Mouse (Mus musculus): ENCODE data around the gene Pam. TPM values are rescaled to one million over a fixed set of nuclear protein-coding genes. Genes with fewer than 3 reads are reported as not detected.
A peak's percentile ranks its signal among the peaks of the same experiment; 100 is the strongest.

Pam gene
- 21.8 and 34.0 TPM in 2 replicates for polyA plus RNA-seq (2016; fragmentation: Nextera tagmentation; extraction: Ambion mirVana)

DNA sequence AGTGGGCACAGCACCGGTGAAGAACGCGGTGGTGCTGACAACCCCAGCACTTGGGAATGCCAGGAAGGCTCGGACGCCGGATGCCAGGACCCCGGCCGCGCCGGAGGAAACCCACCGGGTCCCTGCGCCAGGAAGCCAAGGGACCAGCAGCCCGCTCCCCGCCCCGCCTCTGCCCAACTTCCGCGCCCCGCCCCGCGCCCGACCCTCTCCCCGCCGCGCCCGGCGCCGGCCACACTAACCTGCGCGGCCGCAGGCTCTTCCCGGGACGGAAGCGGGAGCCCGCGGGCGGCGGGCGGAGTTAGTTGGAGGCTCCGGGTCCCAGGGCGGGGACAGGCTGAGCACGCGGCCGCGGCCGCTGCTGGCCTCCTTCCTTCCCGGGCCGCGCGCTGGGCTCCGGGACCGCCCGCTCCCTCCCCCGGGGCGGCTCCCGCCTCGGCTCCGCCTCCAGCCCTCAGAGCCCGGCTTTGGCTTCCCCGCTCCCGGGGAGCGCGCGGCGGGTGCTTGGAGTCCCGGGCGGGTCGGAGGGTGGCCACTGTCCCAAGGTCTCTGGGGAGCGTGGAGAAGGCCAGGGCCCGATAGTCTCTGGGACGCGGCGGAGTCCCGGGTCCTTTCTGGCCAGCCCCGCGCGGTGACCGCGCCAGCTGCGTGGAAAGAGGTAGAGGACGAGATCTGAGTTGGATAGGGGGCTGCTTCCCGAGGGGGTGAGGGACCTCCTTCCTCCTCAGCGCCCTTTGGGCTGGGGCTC is at the start of gene Pam:
TSS of gene Pam (minus strand) at position 401 of the 745 bp plus-strand sequence.
- peak; percentile 91 for ATAC-seq (ENCODE audit: low FRiP score, low read depth)
- Histone ChIP-seq H3K4me2 (replicated peaks) (peak within 1 kb of the TSS; percentile 80), H3K27me3 (replicated peaks) (no peaks in the 10 kb centered on the region), H3K4me1 (peaks cover 3% of the 10 kb centered on the region), H3K9me3 (no peaks in the 10 kb centered on the region), H3K36me3 (no peaks in the 10 kb centered on the region), H3K4me3 (peak within 1 kb of the TSS; percentile 83), H3K9ac (peak within 1 kb of the TSS; percentile 77), H3K27ac (peak within 1 kb of the TSS; percentile 53; the same call in 1 of the 2 replicates)
- WGBS, result under 1% methylated on average over 53 of the region's 82 CpGs

DNA sequence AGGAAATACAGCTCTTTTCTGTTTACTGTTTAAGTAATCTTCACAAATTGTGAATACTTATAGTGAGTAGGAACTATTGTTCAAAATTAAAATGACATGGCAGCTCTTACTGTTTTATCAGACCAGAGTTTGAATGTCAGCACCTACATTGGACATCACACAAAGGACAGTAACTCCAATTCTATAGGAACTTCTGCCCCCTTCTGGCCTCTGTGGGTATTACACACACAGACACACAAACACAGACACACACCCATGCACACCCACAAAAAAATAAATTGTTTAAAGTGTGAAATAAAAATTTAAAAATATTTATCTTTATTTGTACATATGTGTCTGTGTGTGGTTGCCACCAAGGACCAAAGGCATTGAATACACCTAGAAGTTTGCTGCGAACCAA is 49.4 kb upstream of the Pam start:
- no peak overlapping the region for H3K27ac ChIP-seq
- H3K9ac ChIP-seq, result no peak overlapping the region
- no peak overlapping the region for H3K4me2 ChIP-seq (replicated peaks)
- no peaks in the 10 kb centered on the region for H3K4me1 ChIP-seq
- H3K4me3 ChIP-seq, result no peak overlapping the region
- H3K36me3 ChIP-seq, result no peaks in the 10 kb centered on the region
- WGBS, result 98% methylated on average over 1 of the region's 1 CpGs
- no peaks in the 10 kb centered on the region for H3K9me3 ChIP-seq
- H3K27me3 ChIP-seq (replicated peaks), result no peaks in the 10 kb centered on the region
- ATAC-seq (ENCODE audit: low FRiP score, low read depth), result no peak

DNA sequence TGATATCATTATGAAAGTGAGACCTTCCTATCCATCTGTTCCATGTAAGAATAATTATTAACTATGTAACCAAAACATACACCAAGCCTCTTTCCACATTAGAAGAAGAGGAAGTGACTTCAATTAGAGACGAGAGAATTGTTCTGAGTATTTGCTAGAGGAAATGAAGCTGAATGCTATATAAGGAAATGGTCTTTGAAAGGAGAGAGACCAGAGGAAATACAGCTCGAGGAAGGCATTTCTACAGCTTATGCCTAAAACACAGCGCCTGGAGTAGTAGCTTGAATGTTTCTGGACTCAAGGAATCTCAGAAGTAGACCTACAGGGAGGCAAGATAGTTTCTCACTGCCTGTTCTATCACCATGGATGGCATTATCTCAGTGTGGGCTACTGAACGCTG is 35.8 kb upstream of the Pam start:
- Histone ChIP-seq H3K9ac (no peak overlapping the region), H3K9me3 (no peaks in the 10 kb centered on the region), H3K4me3 (no peak overlapping the region), H3K27ac (no peak overlapping the region), H3K27me3 (replicated peaks) (no peaks in the 10 kb centered on the region), H3K4me1 (no peaks in the 10 kb centered on the region), H3K4me2 (replicated peaks) (no peak overlapping the region), H3K36me3 (no peaks in the 10 kb centered on the region)
- 79% methylated on average over 4 of the region's 4 CpGs for WGBS
- ATAC-seq (ENCODE audit: low FRiP score, low read depth), result no peak

DNA sequence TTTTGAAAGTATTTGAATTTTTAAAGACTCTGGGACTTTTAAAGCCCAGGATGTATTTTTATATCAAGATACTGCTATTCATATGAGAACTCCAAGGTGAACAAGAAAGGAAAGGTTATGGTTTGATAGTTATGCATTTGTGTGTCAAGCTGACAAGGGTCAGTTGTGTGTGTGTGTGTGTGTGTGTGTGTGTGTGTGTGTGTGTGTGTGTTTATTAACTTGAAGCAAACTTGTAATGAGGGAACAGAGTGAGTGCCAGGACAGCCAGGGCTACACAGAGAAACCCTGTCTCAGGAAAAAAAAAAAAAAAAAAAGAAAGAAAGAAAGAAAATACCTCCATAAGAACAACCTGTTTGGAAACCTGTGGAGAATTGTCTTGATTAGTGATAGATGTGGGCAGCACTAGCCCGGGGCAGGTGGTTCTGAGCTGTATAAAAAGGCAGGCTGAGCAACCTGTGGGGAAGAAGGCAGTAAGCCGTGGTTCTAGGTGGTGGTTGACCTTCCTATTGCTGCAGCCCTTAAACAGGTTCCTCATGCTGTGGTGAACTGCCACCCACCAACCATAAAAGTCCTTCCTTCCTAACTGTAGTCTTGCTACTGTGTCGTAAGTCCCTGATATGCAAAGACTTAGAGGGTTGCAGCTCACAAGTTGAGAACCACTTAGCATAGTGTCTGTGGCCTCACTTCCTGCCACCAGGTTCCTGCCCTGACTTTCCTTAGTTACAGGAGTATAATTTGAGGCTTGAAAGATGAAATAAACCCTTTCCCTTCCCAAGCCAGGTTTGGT is 34.3 kb upstream of the Pam start:
- 90% methylated on average over 3 of the region's 3 CpGs for WGBS

DNA sequence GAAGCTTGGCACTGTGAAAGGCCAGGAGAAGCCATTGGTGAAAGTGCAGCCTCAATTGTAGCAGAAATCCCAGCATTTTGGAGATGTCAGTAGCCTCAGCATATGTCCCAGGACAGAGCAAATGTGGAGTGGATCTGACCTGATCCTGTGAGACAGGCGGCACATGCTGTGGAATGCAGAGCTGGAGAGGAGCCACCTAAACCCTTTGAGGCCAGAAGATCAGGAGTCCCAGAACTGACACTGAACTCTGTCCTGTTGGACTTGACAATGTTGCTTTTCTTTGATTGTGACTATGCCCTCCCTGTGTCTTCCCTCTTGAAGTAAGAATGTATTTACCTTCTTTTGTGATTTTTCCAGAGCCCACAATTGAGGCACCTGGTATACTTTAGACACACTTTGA is 33.7 kb upstream of the Pam start:
- no peak overlapping the region for H3K4me3 ChIP-seq
- no peaks in the 10 kb centered on the region for H3K27me3 ChIP-seq (replicated peaks)
- H3K27ac ChIP-seq, result no peak overlapping the region
- no peaks in the 10 kb centered on the region for H3K4me1 ChIP-seq
- H3K36me3 ChIP-seq, result no peaks in the 10 kb centered on the region
- H3K4me2 ChIP-seq (replicated peaks), result no peak overlapping the region
- no peak for ATAC-seq (ENCODE audit: low FRiP score, low read depth)
- H3K9me3 ChIP-seq, result no peaks in the 10 kb centered on the region
- H3K9ac ChIP-seq, result no peak overlapping the region
- WGBS, result 91% methylated on average over 1 of the region's 1 CpGs

More for the DNA sequence above, 34.3 kb upstream of the Pam start:
- Histone ChIP-seq H3K36me3 (no peaks in the 10 kb centered on the region), H3K4me2 (replicated peaks) (no peak overlapping the region), H3K9me3 (no peaks in the 10 kb centered on the region), H3K27ac (no peak overlapping the region), H3K27me3 (replicated peaks) (no peaks in the 10 kb centered on the region), H3K4me3 (no peak overlapping the region), H3K4me1 (no peaks in the 10 kb centered on the region), H3K9ac (no peak overlapping the region)
- no peak for ATAC-seq (ENCODE audit: low FRiP score, low read depth)

DNA sequence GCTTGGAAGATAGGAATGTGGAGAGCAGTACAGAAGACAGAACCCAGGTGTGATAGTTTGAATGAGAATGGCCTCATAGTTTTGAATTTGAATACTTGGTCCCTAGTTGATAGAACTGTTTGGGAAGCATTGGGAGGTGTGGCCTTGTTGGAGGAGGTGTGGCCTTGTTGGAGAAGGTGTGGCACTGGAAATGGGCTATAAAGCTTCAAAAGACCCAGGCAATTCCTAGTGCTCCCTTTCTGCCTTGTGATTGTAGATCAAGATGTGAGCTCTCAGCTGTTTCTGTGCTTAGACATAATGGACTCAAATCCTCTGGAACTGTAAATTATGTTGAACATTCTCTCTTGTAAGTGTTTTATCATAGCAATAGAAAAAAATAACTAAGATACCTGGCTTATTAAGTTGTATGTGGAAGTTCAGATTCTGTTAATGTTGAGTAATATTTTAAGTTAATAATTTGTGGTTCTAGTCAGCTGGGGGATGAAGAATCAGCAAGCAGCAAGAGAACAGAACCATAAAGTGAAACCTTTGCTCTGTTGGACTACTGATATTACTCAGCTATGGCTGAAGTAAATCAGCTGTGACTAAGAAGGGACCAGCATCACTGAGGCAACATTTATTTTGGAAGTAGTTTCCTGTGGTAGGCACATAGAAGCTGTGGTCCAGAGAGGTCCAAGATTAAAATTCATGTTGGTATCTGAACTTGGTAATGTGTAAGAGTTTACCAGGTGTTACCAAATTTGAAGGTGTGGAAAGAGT is 33.1 kb upstream of the Pam start:
- Histone ChIP-seq H3K4me1 (no peaks in the 10 kb centered on the region), H3K27me3 (replicated peaks) (no peaks in the 10 kb centered on the region)
- no peak for ATAC-seq (ENCODE audit: low FRiP score, low read depth)

DNA sequence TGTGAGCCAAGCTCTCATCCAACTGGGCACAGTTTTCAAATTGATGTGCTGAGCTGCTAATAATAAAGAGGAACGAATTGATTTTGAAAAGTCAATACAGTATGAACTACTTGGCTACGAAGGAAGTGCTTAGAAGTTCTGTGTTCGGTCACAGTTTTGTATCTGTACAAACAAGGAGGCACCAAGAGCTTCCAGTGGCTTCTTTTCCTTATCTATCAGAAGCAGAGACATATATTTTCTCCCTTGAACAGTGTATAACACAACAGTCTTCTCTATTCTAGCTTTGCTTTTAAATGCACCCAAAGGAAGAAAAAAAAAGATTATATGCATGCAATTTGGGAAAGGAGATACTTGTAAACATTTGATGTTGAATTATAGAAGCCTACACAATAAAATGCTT is 30.8 kb upstream of the Pam start:
- no peaks in the 10 kb centered on the region for H3K27me3 ChIP-seq (replicated peaks)
- H3K36me3 ChIP-seq, result no peaks in the 10 kb centered on the region
- no peaks in the 10 kb centered on the region for H3K9me3 ChIP-seq
- no peak overlapping the region for H3K9ac ChIP-seq
- no peak overlapping the region for H3K27ac ChIP-seq
- 83% methylated on average over 3 of the region's 3 CpGs for WGBS
- no peak for ATAC-seq (ENCODE audit: low FRiP score, low read depth)
- H3K4me3 ChIP-seq, result no peak overlapping the region
- no peak overlapping the region for H3K4me2 ChIP-seq (replicated peaks)
- H3K4me1 ChIP-seq, result no peaks in the 10 kb centered on the region

More for the DNA sequence above, 33.1 kb upstream of the Pam start:
- Histone ChIP-seq H3K27ac (no peak overlapping the region), H3K4me2 (replicated peaks) (no peak overlapping the region), H3K36me3 (no peaks in the 10 kb centered on the region), H3K4me3 (no peak overlapping the region), H3K9ac (no peak overlapping the region), H3K9me3 (no peaks in the 10 kb centered on the region)

DNA sequence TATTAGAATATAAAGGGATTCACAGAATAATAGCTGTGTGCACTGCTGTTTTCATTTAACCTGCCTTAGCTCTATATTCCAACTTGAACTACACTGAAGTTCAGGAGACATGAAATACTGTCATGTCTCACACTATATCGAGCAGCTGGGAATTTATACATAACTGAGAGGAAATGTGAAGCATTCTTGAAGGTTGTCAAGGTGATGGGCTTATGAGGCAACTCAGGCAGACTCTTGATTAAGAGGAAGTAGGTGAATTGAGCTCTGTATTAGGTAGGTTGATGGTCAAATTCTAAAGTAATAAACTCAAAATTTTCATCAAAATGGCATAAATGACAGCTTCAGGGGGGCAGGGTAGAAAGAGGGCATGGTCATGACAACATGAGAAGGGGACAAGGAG is 29.3 kb upstream of the Pam start:
- ATAC-seq (ENCODE audit: low FRiP score, low read depth), result no peak
- H3K4me3 ChIP-seq, result no peak overlapping the region
- 41% methylated on average over 1 of the region's 1 CpGs for WGBS
- no peak overlapping the region for H3K27ac ChIP-seq
- H3K4me1 ChIP-seq, result no peaks in the 10 kb centered on the region
- H3K4me2 ChIP-seq (replicated peaks), result no peak overlapping the region
- no peaks in the 10 kb centered on the region for H3K9me3 ChIP-seq
- H3K9ac ChIP-seq, result no peak overlapping the region
- no peaks in the 10 kb centered on the region for H3K27me3 ChIP-seq (replicated peaks)
- no peaks in the 10 kb centered on the region for H3K36me3 ChIP-seq

DNA sequence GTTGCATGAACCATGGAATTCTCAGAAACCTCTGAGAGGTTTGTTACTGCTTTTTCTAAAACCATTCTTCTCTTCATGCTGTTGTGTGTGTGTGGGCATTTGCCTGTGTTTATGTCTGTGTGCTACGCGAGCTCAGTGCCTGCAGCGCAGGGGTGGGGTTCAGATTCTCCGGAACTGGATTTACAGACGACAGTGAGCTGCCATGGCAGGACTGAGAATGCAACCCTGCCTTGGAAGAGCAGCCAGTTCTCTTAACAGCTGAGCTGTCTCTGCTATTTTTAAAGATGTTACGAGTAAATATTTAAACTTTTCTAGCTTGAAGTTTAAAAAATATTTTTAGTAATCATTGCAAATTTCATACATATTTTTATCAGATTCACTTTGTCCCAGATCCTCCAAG is 24.1 kb upstream of the Pam start:
- H3K4me2 ChIP-seq (replicated peaks), result no peak overlapping the region
- no peak overlapping the region for H3K27ac ChIP-seq
- H3K27me3 ChIP-seq (replicated peaks), result no peaks in the 10 kb centered on the region
- no peaks in the 10 kb centered on the region for H3K9me3 ChIP-seq
- H3K4me1 ChIP-seq, result no peaks in the 10 kb centered on the region
- no peaks in the 10 kb centered on the region for H3K36me3 ChIP-seq
- no peak for ATAC-seq (ENCODE audit: low FRiP score, low read depth)
- H3K9ac ChIP-seq, result no peak overlapping the region
- WGBS, result 87% methylated on average over 6 of the region's 6 CpGs
- no peak overlapping the region for H3K4me3 ChIP-seq

DNA sequence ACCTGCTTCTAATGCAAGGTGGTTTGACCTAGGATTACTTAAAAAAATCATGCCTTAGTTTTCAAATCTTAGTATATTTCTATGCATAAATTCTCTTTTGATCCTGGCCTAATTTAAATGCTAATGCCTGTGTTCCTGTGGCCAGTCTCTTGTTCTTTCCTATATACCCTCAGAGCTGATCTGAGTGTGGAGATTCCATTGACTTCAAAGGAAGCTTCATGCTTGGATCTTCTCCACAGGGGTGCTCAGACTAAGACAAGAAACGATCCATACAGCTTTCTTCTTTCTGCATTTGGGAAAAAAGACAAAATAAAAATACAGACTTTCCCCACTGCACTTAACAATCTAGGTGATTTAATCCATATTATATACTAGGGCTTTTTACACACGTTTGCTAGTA is 12.2 kb upstream of the Pam start:
- no peak overlapping the region for H3K4me3 ChIP-seq
- no peak overlapping the region for H3K9ac ChIP-seq
- no peak for ATAC-seq (ENCODE audit: low FRiP score, low read depth)
- no peaks in the 10 kb centered on the region for H3K27me3 ChIP-seq (replicated peaks)
- H3K4me1 ChIP-seq, result no peaks in the 10 kb centered on the region
- no peaks in the 10 kb centered on the region for H3K36me3 ChIP-seq
- WGBS, result 31% methylated on average over 2 of the region's 2 CpGs
- H3K9me3 ChIP-seq, result no peaks in the 10 kb centered on the region
- no peak overlapping the region for H3K4me2 ChIP-seq (replicated peaks)
- H3K27ac ChIP-seq, result no peak overlapping the region

DNA sequence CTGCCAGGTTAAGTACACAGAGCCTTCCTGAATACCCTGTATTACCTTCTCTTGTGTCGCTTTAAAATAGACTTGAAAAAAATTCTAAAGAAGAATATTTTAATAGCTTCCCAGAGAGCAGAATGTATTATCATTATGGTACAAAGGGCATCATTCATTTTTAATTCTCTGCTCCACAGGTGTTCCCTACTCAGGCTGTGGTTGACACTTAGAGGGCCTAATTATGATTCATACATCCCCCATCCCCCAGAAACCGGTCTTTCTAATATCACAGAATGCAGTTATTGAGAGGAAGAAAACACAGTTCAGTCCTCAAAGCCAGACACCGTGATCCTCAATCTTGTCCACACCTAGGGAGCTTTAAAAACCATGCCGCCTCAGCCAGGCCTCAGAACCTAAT is 4.0 kb upstream of the Pam start:
- ATAC-seq (ENCODE audit: low FRiP score, low read depth), result no peak

More for the DNA sequence above, 4.0 kb upstream of the Pam start:
- Histone ChIP-seq H3K4me3 (no peak overlapping the region), H3K36me3 (no peaks in the 10 kb centered on the region), H3K9ac (no peak overlapping the region), H3K4me2 (replicated peaks) (no peak overlapping the region), H3K27me3 (replicated peaks) (no peaks in the 10 kb centered on the region), H3K27ac (no peak overlapping the region), H3K4me1 (peaks cover 3% of the 10 kb centered on the region), H3K9me3 (no peaks in the 10 kb centered on the region)
- WGBS, result 57% methylated on average over 4 of the region's 4 CpGs
